Comparison of ENCODE assay signal across 8 mouse cellular contexts in the genomic region with DNA sequence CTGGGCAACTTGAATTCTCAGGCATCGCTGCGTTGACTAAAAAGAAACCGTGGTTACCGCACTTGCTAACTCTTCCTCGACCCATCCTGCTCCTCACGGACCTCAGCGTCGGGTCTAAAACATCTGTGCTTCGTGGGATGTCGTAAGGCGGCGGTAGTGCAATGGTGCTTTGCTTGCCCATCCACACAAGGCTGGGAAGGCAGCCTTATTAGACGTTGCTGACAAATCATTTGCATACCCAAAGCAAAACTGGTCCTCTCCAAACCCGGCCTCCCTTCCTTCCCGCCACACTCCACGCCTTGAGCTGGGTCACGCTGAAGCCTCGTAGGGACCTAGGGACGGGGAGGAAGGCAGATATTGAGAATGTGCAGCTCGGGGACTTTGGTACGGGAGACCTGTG. TPM values are rescaled to one million over a fixed set of nuclear protein-coding genes. Genes with fewer than 3 reads are reported as not detected.
DNase-seq lines count a peak whose midpoint lies in the region; ATAC-seq and TF ChIP-seq lines count a peak whose summit lies in the region.

No protein-coding gene starts in this region.

- peak overlapping the region; percentile 59 for H3K9ac ChIP-seq in hindbrain, embryonic 11.5 days (ENCODE audit: low read depth, low read length)
- peak overlapping the region; percentile 77 for H3K9ac ChIP-seq in liver, postnatal 0 days (replicated peaks)
- peak overlapping the region; percentile 25; the same call in 1 of the 2 replicates for H3K9ac ChIP-seq in stomach, embryonic 14.5 days (replicated peaks; ENCODE audit: low read depth, low read length)

- peak overlapping the region; percentile 81 for H3K4me2 ChIP-seq in hindbrain, embryonic 11.5 days (replicated peaks; ENCODE audit: low read depth, low read length)
- H3K4me2 ChIP-seq in liver, postnatal 0 days (ENCODE audit: low read depth, low read length): peak overlapping the region; percentile 91
- H3K4me2 ChIP-seq in stomach, embryonic 14.5 days (replicated peaks; ENCODE audit: low read depth, low read length): peak overlapping the region; percentile 92

- TF ChIP-seq CTCF in testis, adult 2 months (IDR thresholded peaks at IDR 0.05; ENCODE audit: control insufficient read depth, insufficient read depth, insufficient replicate concordance, low read depth, low read length): no peak
- peak; percentile 20; the same call in 1 of the 2 replicates for TF ChIP-seq CTCF in liver, postnatal 0 days (IDR thresholded peaks at IDR 0.05; ENCODE audit: low read depth)

- H3K9me3 ChIP-seq in hindbrain, embryonic 11.5 days (ENCODE audit: control insufficient read depth, low read length): no peaks in the 10 kb centered on the region
- no peaks in the 10 kb centered on the region for H3K9me3 ChIP-seq in liver, postnatal 0 days (ENCODE audit: low read length)
- no peaks in the 10 kb centered on the region for H3K9me3 ChIP-seq in stomach, embryonic 14.5 days (ENCODE audit: control insufficient read depth, low read depth, low read length)

- TF ChIP-seq EP300 in liver, postnatal 0 days (IDR thresholded peaks at IDR 0.05; ENCODE audit: low read depth): no peak

- WGBS in hindbrain, embryonic 11.5 days: under 1% methylated on average over 21 of the region's 21 CpGs
- WGBS in liver, postnatal 0 days (ENCODE audit: insufficient replicate concordance): under 1% methylated on average over 21 of the region's 21 CpGs
- under 1% methylated on average over 21 of the region's 21 CpGs for WGBS in stomach, embryonic 14.5 days

- peak overlapping the region; percentile 61 for H3K27ac ChIP-seq in testis, adult 2 months (ENCODE audit: control insufficient read depth, insufficient read depth, low read depth, low read length)
- peak overlapping the region; percentile 68 for H3K27ac ChIP-seq in hindbrain, embryonic 11.5 days (ENCODE audit: low read depth, low read length)
- peak overlapping the region; percentile 82 for H3K27ac ChIP-seq in liver, postnatal 0 days (ENCODE audit: low read depth)
- peak overlapping the region; percentile 68 for H3K27ac ChIP-seq in stomach, embryonic 14.5 days (ENCODE audit: low read length)

- peak; percentile 1; the same call in 1 of the 2 replicates for TF ChIP-seq POLR2A in testis, adult 2 months (IDR thresholded peaks at IDR 0.05; ENCODE audit: control insufficient read depth, low read depth, low read length)

- no peaks in the 10 kb centered on the region for H3K27me3 ChIP-seq in testis, adult 2 months (ENCODE audit: control insufficient read depth, insufficient read depth, low read length)
- no peaks in the 10 kb centered on the region for H3K27me3 ChIP-seq in hindbrain, embryonic 11.5 days (ENCODE audit: control insufficient read depth, insufficient read depth, low read length)
- no peaks in the 10 kb centered on the region for H3K27me3 ChIP-seq in liver, postnatal 0 days (ENCODE audit: insufficient read depth, low read length)
- no peaks in the 10 kb centered on the region for H3K27me3 ChIP-seq in stomach, embryonic 14.5 days (ENCODE audit: control insufficient read depth, insufficient read depth, low read length)

- peak; percentile 63 for DNase-seq in embryo, embryonic 10 days (ENCODE audit: low spot score)
- no peak for DNase-seq in embryo, embryonic 9.5 days (ENCODE audit: extremely low spot score)
- DNase-seq in testis, postnatal 14 days (ENCODE audit: low spot score): no peak
- no peak for DNase-seq in hindbrain, embryonic 11.5 days (ENCODE audit: low spot score)
- peak; percentile 64 for DNase-seq in liver, postnatal 0 days
- DNase-seq in frontal cortex, postnatal 25 days (ENCODE audit: low spot score in 2 of 2): no peak

- no peaks in the 10 kb centered on the region for H3K36me3 ChIP-seq in testis, adult 2 months (ENCODE audit: control insufficient read depth, insufficient read depth, low read length)
- H3K36me3 ChIP-seq in hindbrain, embryonic 11.5 days (ENCODE audit: control insufficient read depth, insufficient read depth, low read length): no peaks in the 10 kb centered on the region
- no peaks in the 10 kb centered on the region; the same call in 1 of the 2 replicates for H3K36me3 ChIP-seq in liver, postnatal 0 days (replicated peaks; ENCODE audit: insufficient read depth, low read length)
- peaks cover 8% of the 10 kb centered on the region; the same call in 1 of the 2 replicates for H3K36me3 ChIP-seq in stomach, embryonic 14.5 days (ENCODE audit: control insufficient read depth, insufficient read depth, low read length)

- peak; percentile 71 for ATAC-seq in hindbrain, embryonic 11.5 days (ENCODE audit: low FRiP score)
- peak; percentile 42 for ATAC-seq in liver, postnatal 0 days
- peak; percentile 46 for ATAC-seq in stomach, embryonic 14.5 days (ENCODE audit: insufficient number of reproducible peaks, insufficient read depth, low FRiP score, low read depth)

- peak overlapping the region; percentile 94 for H3K4me3 ChIP-seq in testis, adult 2 months (ENCODE audit: control insufficient read depth, low read depth, low read length)
- H3K4me3 ChIP-seq in hindbrain, embryonic 11.5 days (ENCODE audit: low read depth, low read length): peak overlapping the region; percentile 82
- peak overlapping the region; percentile 88 for H3K4me3 ChIP-seq in liver, postnatal 0 days (ENCODE audit: low read depth, low read length)
- H3K4me3 ChIP-seq in stomach, embryonic 14.5 days (ENCODE audit: low read depth, low read length): peak overlapping the region; percentile 87

- H3K4me1 ChIP-seq in testis, adult 2 months (ENCODE audit: control insufficient read depth, insufficient read depth, low read length): peaks cover 7% of the 10 kb centered on the region; the same call in 1 of the 2 replicates
- peaks cover 6% of the 10 kb centered on the region for H3K4me1 ChIP-seq in hindbrain, embryonic 11.5 days (replicated peaks; ENCODE audit: control insufficient read depth, insufficient read depth, low read length)
- H3K4me1 ChIP-seq in liver, postnatal 0 days (ENCODE audit: insufficient read depth): peaks cover 24% of the 10 kb centered on the region
- H3K4me1 ChIP-seq in stomach, embryonic 14.5 days (ENCODE audit: control insufficient read depth, insufficient read depth, low read length): peaks cover 17% of the 10 kb centered on the region

RNA-seq across cellular contexts. Expression of gene Gxylt1, which starts 0.6 kb away (rescaled TPM):
- 13.7 and 16.2 TPM in 2 replicates for polyA plus RNA-seq in testis, adult 2 months (2012; rRNA removed)
- 13.5 and 16.2 TPM in 2 replicates for polyA plus RNA-seq in hindbrain, embryonic 11.5 days (2014; fragmentation: Nextera tagmentation; extraction: Ambion mirVana)
- 1.8 and 2.0 TPM in 2 replicates for polyA plus RNA-seq in liver, postnatal 0 days (2015; fragmentation: Nextera tagmentation; extraction: Ambion mirVana)
- 16.1 and 16.2 TPM in 2 replicates for polyA plus RNA-seq in stomach, embryonic 14.5 days (2014; fragmentation: Nextera tagmentation; extraction: Ambion mirVana)

Comparison
In these comparisons a context has a peak if more than half of its experiments do, and no peak if none do; other contexts are left out.
1. DNase-seq: peak in embryo, embryonic 10 days (single experiment) and liver, postnatal 0 days (single experiment); none in embryo, embryonic 9.5 days (single experiment), testis, postnatal 14 days (single experiment), hindbrain, embryonic 11.5 days (single experiment) and frontal cortex, postnatal 25 days (0 of 2).
2. H3K9ac ChIP-seq: peak in every context shown above with its lines; median percentile 77 in liver, postnatal 0 days; 59 in hindbrain, embryonic 11.5 days; 25 in stomach, embryonic 14.5 days.
3. Peak in every context shown above with its lines, with median percentiles within 50 percentile points of each other: H3K27ac ChIP-seq, H3K4me3 ChIP-seq, ATAC-seq and H3K4me2 ChIP-seq.